Mouse (Mus musculus) neural tube, embryonic 15.5 days (tissue): ENCODE measurements at regions not wholly inside any gene's neighbourhood (a gene's known extent, or its start where the extent isn't known, plus 50 kb on each side); places are given as distances from the start of the nearest gene placed in this dataset.
"Not testable (repeated sequence)": the region's sequence is repeated elsewhere in the genome, so short reads cannot be mapped to it uniquely, and the experiment has no call there.

Source experiments
- ATAC-seq: fragments of 200-750 bp; cut with Nextera tagmentation; 2 replicates; pipeline ENCODE4 v1.8.0; 2017; ENCODE audit warnings: mild to moderate bottlenecking, moderate TSS enrichment, moderate library complexity; ENCODE audit not compliant: low FRiP score
- H3K27ac ChIP-seq: fragments of 300-500 bp; sonication (generic); replicated peaks from 2 replicates; pipeline ENCODE4 v1.5.1; 2015; ENCODE audit warnings: mild to moderate bottlenecking, inconsistent platforms
- H3K27me3 ChIP-seq: fragments of 300-500 bp; sonication (generic); replicated peaks from 2 replicates; pipeline ENCODE4 v1.6.1; 2015; ENCODE audit warnings: inconsistent platforms
- H3K36me3 ChIP-seq: fragments of 300-500 bp; sonication (generic); 2 replicates; pipeline ENCODE4 v1.6.1; 2015; ENCODE audit warnings: inconsistent platforms
- H3K4me1 ChIP-seq: fragments of 300-500 bp; sonication (generic); 2 replicates; pipeline ENCODE4 v1.6.1; 2015; ENCODE audit warnings: inconsistent platforms
- H3K4me2 ChIP-seq: fragments of 300-500 bp; sonication (generic); 2 replicates; pipeline ENCODE4 v1.6.1; 2015; ENCODE audit warnings: inconsistent platforms, mild to moderate bottlenecking, moderate library complexity
- H3K4me3 ChIP-seq: fragments of 300-500 bp; sonication (generic); replicated peaks from 2 replicates; pipeline ENCODE4 v1.5.1; 2015; ENCODE audit warnings: mild to moderate bottlenecking, inconsistent platforms
- H3K9ac ChIP-seq: fragments of 300-500 bp; sonication (generic); replicated peaks from 2 replicates; pipeline ENCODE4 v1.6.1; 2015; ENCODE audit warnings: mild to moderate bottlenecking, inconsistent platforms
- H3K9me3 ChIP-seq: fragments of 300-500 bp; sonication (generic); replicated peaks from 2 replicates; pipeline ENCODE4 v1.6.1; 2016; ENCODE audit warnings: inconsistent platforms
- WGBS: fragments of 180-500 bp; shearing (Covaris S2); methylation state at CpG from one replicate; pipeline ENCODE4 v1.1.7; 2015; ENCODE audit warnings: mixed read lengths; 5-methylcytosine and 5-hydroxymethylcytosine counted together

DNA sequence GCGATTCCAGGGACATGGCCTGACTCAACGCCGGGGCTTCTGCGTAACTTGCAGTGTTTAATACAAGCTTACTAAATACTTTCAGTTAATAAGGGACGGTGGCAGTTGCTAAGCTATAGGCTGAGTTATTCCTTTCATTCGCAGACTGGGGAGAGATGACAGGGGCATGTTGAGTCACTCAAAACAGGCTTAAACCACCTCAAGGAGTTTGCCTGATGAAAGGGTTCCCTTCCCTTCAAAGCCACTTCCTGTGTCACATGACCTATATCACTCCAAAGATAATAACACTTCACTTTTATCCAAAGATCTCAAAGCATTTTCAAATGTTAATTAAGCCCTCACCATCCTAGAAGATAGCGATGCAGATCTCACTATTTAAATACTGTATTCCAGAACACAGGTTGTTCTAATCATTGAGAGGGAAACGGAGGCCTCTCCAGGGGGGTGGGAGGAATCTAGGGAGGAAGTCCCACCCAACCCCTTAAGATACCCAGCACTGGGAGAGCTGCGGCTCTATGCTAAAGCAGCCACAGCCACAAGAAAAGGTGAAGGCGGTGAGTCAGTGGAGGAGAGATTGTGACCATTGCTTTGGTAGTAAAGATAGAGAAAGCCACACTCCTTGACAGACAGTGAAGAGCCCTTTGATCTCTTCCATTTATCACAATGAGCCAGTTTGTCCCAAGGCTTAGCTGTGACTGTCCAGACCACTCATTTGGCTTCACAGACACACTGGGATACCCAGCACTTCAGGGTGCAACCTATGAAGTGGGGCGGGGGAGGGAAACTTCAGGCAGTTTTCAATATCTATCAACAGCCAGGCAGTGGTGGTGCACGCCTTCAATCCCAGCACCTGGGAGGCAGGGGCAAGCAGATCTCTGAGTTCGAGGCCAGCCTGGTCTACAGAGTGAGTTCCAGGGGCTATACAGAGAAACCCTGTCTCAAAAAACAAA, 182.0 kb upstream of the Cdkn3 start:
- Histone ChIP-seq H3K27me3 (no peaks in the 10 kb centered on the region), H3K4me2 (no peak overlapping the region), H3K4me1 (no peaks in the 10 kb centered on the region), H3K9me3 (no peaks in the 10 kb centered on the region), H3K36me3 (no peaks in the 10 kb centered on the region), H3K27ac (no peak overlapping the region), H3K9ac (no peak overlapping the region), H3K4me3 (no peak overlapping the region)
- ATAC-seq: no peak
- 77% methylated on average over 13 of the region's 13 CpGs for WGBS

- Histone ChIP-seq H3K27me3 (no peaks in the 10 kb centered on the region), H3K9ac (no peak overlapping the region), H3K4me3 (no peak overlapping the region), H3K36me3 (no peaks in the 10 kb centered on the region), H3K4me1 (no peaks in the 10 kb centered on the region), H3K9me3 (no peaks in the 10 kb centered on the region), H3K27ac (no peak overlapping the region), H3K4me2 (no peak overlapping the region)
- 58% methylated on average over 4 of the region's 4 CpGs for WGBS
- no peak for ATAC-seq
Measured at GRCm38 (mm10) chr14:46575889-46576288, 184.5 kb upstream of the Cdkn3 start.

- H3K36me3 ChIP-seq: no peaks in the 10 kb centered on the region
- ATAC-seq: no peak
- no peak overlapping the region for H3K4me3 ChIP-seq
- H3K27me3 ChIP-seq: no peaks in the 10 kb centered on the region
- WGBS: 67% methylated on average over 3 of the region's 3 CpGs
- no peak overlapping the region for H3K4me2 ChIP-seq
- H3K9me3 ChIP-seq: no peaks in the 10 kb centered on the region
- no peak overlapping the region for H3K27ac ChIP-seq
- no peaks in the 10 kb centered on the region for H3K4me1 ChIP-seq
- no peak overlapping the region for H3K9ac ChIP-seq
Measured at GRCm38 (mm10) chr14:46575414-46575813, 184.9 kb upstream of the Cdkn3 start.

DNA sequence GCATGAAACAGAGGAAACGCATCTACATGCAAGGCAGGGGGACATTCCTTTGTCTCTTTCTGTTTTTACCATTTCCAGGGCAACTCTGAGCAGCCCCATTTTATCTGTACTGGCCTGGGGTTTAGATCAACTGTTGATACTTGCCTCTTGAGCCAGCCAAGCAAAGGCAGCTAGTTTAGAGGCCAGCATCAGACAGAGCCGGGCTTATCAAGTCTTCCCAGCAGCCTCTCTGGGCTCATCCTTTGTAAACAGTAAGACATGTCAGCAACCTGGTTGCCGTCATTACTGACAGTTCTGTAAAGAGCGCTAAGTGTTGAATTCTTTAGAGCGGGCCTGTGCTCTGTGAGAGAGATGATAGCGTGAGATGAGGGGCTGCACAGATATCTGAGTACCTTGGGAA, 182.9 kb upstream of the Bmp4 start:
- no peaks in the 10 kb centered on the region for H3K9me3 ChIP-seq
- WGBS: 68% methylated on average over 6 of the region's 6 CpGs
- H3K9ac ChIP-seq: no peak overlapping the region
- no peaks in the 10 kb centered on the region for H3K36me3 ChIP-seq
- H3K27me3 ChIP-seq: no peaks in the 10 kb centered on the region
- no peak overlapping the region for H3K4me2 ChIP-seq
- H3K4me3 ChIP-seq: no peak overlapping the region
- ATAC-seq: no peak
- H3K27ac ChIP-seq: no peak overlapping the region
- H3K4me1 ChIP-seq: no peaks in the 10 kb centered on the region

GRCm38 (mm10) chr14:46572972-46573371, 182.5 kb upstream of the Bmp4 start:
- H3K9ac ChIP-seq, ATAC-seq, H3K4me3 ChIP-seq, H3K4me2 ChIP-seq, H3K27me3 ChIP-seq, H3K36me3 ChIP-seq, H3K9me3 ChIP-seq, H3K4me1 ChIP-seq, H3K27ac ChIP-seq: not testable (repeated sequence)
- 84% methylated on average over 2 of the region's 2 CpGs for WGBS

DNA sequence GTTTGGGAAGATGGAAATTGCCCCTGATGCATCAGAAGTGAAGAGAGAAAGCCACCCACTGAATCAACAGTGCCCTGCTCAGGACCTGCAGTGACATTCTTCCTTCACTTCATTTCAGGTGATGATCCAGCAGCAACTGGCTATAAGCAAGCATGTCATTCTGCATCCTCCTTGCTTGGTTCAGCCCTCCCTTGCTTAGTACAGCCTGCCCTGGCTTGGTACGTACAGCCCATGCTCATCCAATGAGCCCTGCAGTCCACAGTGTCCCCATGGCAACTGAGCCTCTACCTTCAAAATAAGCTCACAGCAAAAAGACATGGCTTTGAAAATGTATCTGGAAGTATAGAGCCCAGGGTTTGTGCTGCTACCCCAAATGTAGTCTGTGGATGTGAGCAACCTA, 181.4 kb upstream of the Bmp4 start:
- whole genome bisulfite sequencing: 78% methylated on average over 1 of the region's 1 CpGs
- no peaks in the 10 kb centered on the region for H3K4me1 ChIP-seq
- no peak overlapping the region for H3K4me2 ChIP-seq
- H3K27ac ChIP-seq: no peak overlapping the region
- no peak overlapping the region for H3K4me3 ChIP-seq
- no peaks in the 10 kb centered on the region for H3K36me3 ChIP-seq
- H3K27me3 ChIP-seq: no peaks in the 10 kb centered on the region
- ATAC-seq: no peak
- H3K9ac ChIP-seq: no peak overlapping the region
- H3K9me3 ChIP-seq: no peaks in the 10 kb centered on the region

DNA sequence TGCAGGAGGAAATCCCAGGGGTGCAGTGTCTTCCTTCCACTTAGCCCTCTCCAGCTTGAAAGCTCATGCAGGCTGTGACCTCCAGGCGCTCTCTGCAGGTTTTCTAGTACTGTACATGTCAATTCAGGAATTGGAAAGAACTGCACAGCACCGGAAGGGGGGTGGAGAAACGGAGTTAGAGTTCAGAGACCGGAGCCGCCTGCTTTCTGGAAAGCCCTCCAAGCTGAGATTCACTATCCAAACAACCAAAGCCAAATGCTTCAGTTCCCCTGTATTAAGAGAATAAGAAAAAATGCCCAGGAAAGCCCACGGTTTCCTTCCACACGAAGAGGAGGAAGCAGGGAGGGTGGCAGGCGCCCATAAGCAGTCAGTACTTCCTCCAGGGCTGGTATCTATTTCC, 178.8 kb upstream of the Bmp4 start:
- Histone ChIP-seq H3K27me3 (no peaks in the 10 kb centered on the region), H3K4me2 (no peak overlapping the region), H3K9ac (no peak overlapping the region), H3K9me3 (no peaks in the 10 kb centered on the region), H3K4me3 (no peak overlapping the region), H3K4me1 (no peaks in the 10 kb centered on the region), H3K36me3 (no peaks in the 10 kb centered on the region), H3K27ac (no peak overlapping the region)
- no peak for ATAC-seq
- WGBS: 74% methylated on average over 8 of the region's 8 CpGs

DNA sequence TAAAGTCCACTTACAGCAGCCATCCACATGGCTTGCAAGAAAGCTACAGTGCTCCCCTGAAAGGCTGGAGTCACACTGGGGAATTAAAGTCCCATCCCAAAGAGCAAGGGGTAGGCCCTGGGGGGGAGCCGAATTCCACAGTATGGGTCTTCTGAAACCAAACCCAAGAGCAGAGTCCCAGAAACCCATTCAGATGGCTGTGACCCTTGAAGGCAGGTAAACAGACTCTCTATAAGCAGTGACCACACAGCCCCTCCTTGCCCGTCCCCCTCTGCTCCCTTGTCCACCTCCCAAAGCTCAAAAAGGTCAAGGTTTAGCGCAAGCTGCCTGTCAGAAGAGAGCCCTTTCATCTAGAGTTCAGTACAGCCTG, 176.9 kb upstream of the Bmp4 start:
- no peaks in the 10 kb centered on the region for H3K36me3 ChIP-seq
- H3K4me2 ChIP-seq: no peak overlapping the region
- no peak overlapping the region for H3K4me3 ChIP-seq
- no peak overlapping the region for H3K9ac ChIP-seq
- no peaks in the 10 kb centered on the region for H3K27me3 ChIP-seq
- H3K4me1 ChIP-seq: no peaks in the 10 kb centered on the region
- no peak overlapping the region for H3K27ac ChIP-seq
- WGBS: 36% methylated on average over 3 of the region's 3 CpGs
- no peak for ATAC-seq
- no peaks in the 10 kb centered on the region for H3K9me3 ChIP-seq

- Histone ChIP-seq H3K27ac (no peak overlapping the region), H3K4me1 (no peaks in the 10 kb centered on the region), H3K4me3 (no peak overlapping the region), H3K27me3 (no peaks in the 10 kb centered on the region), H3K9me3 (no peaks in the 10 kb centered on the region), H3K36me3 (no peaks in the 10 kb centered on the region), H3K9ac (no peak overlapping the region), H3K4me2 (no peak overlapping the region)
- WGBS: 14% methylated on average over 9 of the region's 9 CpGs
- ATAC-seq: no peak
Measured at GRCm38 (mm10) chr14:46566681-46567410, 176.4 kb upstream of the Bmp4 start.

DNA sequence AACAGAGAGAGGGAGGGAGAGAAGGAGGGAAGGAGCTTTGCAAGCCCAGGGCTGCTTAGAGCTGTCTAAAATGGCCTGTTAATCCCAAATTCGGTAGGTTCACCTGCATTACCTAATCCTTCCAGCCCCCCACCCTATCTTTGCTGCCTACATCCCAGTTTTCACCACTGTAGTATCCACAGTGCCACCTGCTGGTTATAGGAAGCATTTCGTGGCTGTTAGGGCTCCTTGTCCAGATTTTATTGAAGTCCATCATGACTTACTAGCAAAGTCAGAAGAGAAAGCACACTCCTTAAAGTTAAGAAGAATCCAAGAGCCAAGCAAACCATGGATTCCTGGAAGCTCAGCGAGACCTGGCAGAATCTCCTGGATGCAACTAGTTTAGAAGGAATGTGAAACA, 174.5 kb upstream of the Bmp4 start:
- ATAC-seq: no peak
- Histone ChIP-seq H3K4me2 (no peak overlapping the region), H3K36me3 (no peaks in the 10 kb centered on the region), H3K27me3 (no peaks in the 10 kb centered on the region), H3K4me3 (no peak overlapping the region), H3K9ac (no peak overlapping the region), H3K9me3 (no peaks in the 10 kb centered on the region), H3K4me1 (no peaks in the 10 kb centered on the region), H3K27ac (no peak overlapping the region)
- 23% methylated on average over 3 of the region's 3 CpGs for WGBS

DNA sequence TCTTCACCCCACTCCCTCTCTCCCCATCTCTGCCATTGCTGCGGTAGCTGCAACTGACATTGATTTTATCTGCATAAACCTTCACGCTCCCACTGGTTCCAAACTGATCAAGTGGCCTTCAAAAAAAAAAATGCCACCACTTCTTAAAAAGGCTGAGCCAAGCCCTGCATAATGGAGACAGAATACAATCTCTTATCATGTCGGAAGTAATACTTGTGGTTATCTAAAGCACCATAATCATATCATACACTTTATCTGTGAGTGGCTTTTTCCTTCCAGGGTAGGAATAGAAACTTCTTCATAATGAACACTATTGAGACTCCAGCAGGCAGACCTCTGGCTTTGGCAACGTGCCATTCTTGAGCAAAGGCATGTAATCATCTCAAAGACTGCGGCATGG, 171.5 kb upstream of the Bmp4 start:
- Histone ChIP-seq H3K27me3 (no peaks in the 10 kb centered on the region), H3K9ac (no peak overlapping the region), H3K4me2 (no peak overlapping the region), H3K9me3 (no peaks in the 10 kb centered on the region), H3K27ac (no peak overlapping the region), H3K4me1 (no peaks in the 10 kb centered on the region), H3K36me3 (no peaks in the 10 kb centered on the region), H3K4me3 (no peak overlapping the region)
- no peak for ATAC-seq
- WGBS: 85% methylated on average over 5 of the region's 5 CpGs

DNA sequence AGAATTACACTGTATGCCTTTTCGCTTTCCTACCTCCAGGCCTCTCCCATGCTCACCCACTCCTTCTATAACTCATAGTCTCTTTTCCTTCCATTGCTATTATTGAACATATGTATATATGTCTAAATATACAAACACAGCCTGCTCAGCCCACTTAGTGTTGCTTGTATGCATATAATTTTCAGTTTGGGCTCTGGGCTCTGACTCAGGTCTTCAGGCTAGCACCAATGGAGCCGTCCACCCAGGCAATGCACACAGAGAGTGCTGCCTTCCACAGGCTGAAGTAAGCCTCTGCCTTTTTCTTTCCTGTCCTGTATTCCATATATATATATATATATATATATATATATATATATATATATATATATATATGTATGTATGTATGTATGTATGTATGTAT, 162.8 kb upstream of the Bmp4 start:
- no peak overlapping the region for H3K4me3 ChIP-seq
- no peak overlapping the region for H3K27ac ChIP-seq
- H3K9ac ChIP-seq: no peak overlapping the region
- WGBS: 95% methylated on average over 2 of the region's 2 CpGs
- no peaks in the 10 kb centered on the region for H3K9me3 ChIP-seq
- no peaks in the 10 kb centered on the region for H3K4me1 ChIP-seq
- H3K4me2 ChIP-seq: no peak overlapping the region
- ATAC-seq: no peak
- no peaks in the 10 kb centered on the region for H3K36me3 ChIP-seq
- H3K27me3 ChIP-seq: no peaks in the 10 kb centered on the region
